Mouse (Mus musculus) mature B cell (primary cell): ENCODE results near the gene Lmntd2.
"Not testable (repeated sequence)": the region's sequence is repeated elsewhere in the genome, so short reads cannot be mapped to it uniquely, and the experiment has no call there.

Experiments used
- in situ Hi-C: fragments of 300-500 bp; cut with MboI; formaldehyde crosslinking; loops from 2 replicates; pipeline ENCODE4 v1.14.3; 2019

The Lmntd2 gene

GRCm38 (mm10) chr7:141213605-141214235 lies at the start of gene Lmntd2:
TSS of gene Lmntd2 (minus strand) at chr7:141214080.
- in situ Hi-C loops, result no loop called here

GRCm38 (mm10) chr7:141263640-141264039 lies 49.8 kb upstream of the Lmntd2 start:
- in situ Hi-C loops, result no loop called here

- in situ Hi-C loops, result no loop called here
Observed at GRCm38 (mm10) chr7:141261480-141261879, 47.6 kb upstream of the Lmntd2 start.

- in situ Hi-C loops, result no loop called here
Observed at GRCm38 (mm10) chr7:141256159-141256558, 42.3 kb upstream of the Lmntd2 start.

GRCm38 (mm10) chr7:141250486-141250885 lies 36.6 kb upstream of the Lmntd2 start:
- in situ Hi-C loops, result not testable (repeated sequence)

- in situ Hi-C loops, result no loop called here
Observed at GRCm38 (mm10) chr7:141231551-141231950, 17.7 kb upstream of the Lmntd2 start.

GRCm38 (mm10) chr7:141231111-141231510 lies 17.2 kb upstream of the Lmntd2 start:
- in situ Hi-C loops, result no loop called here

- in situ Hi-C loops, result no loop called here
Observed at GRCm38 (mm10) chr7:141230570-141230969, 16.7 kb upstream of the Lmntd2 start.

GRCm38 (mm10) chr7:141229702-141230101 lies 15.8 kb upstream of the Lmntd2 start:
- in situ Hi-C loops, result no loop called here

GRCm38 (mm10) chr7:141228279-141229067 lies 14.6 kb upstream of the Lmntd2 start, which contains the start of gene Phrf1:
TSS of gene Phrf1 (plus strand) at chr7:141228784.
- in situ Hi-C loops, result no loop called here

GRCm38 (mm10) chr7:141227796-141228195 lies 13.9 kb upstream of the Lmntd2 start:
- in situ Hi-C loops, result no loop called here

GRCm38 (mm10) chr7:141226535-141226934 lies 12.7 kb upstream of the Lmntd2 start:
- in situ Hi-C loops, result no loop called here

GRCm38 (mm10) chr7:141222696-141223215 lies 8.9 kb upstream of the Lmntd2 start:
- in situ Hi-C loops, result no loop called here

- in situ Hi-C loops, result no loop called here
Observed at GRCm38 (mm10) chr7:141222126-141222467, 8.2 kb upstream of the Lmntd2 start.

GRCm38 (mm10) chr7:141221249-141222125 lies 7.6 kb upstream of the Lmntd2 start:
- in situ Hi-C loops, result no loop called here

- in situ Hi-C loops, result no loop called here
Observed at GRCm38 (mm10) chr7:141220377-141220776, 6.5 kb upstream of the Lmntd2 start.

GRCm38 (mm10) chr7:141219558-141220099 lies 5.7 kb upstream of the Lmntd2 start:
- in situ Hi-C loops, result no loop called here

GRCm38 (mm10) chr7:141218557-141219133 lies 4.8 kb upstream of the Lmntd2 start:
- in situ Hi-C loops, result no loop called here

GRCm38 (mm10) chr7:141218141-141218540 lies 4.3 kb upstream of the Lmntd2 start:
- in situ Hi-C loops, result no loop called here

- in situ Hi-C loops, result no loop called here
Observed at GRCm38 (mm10) chr7:141217343-141218013, 3.6 kb upstream of the Lmntd2 start.

GRCm38 (mm10) chr7:141216894-141217293 lies 3.0 kb upstream of the Lmntd2 start:
- in situ Hi-C loops, result no loop called here
